Mouse (Mus musculus): ENCODE results near the gene Il17d. TPM values are rescaled to one million over a fixed set of nuclear protein-coding genes. Genes with fewer than 3 reads are reported as not detected.

The Il17d gene
- polyA plus RNA-seq, 1 experiment from 2014 or later: 1.9 TPM

- Histone ChIP-seq H3K4me3 (no peak overlapping the region), H3K9me3 (no peaks in the 10 kb centered on the region), H3K36me3 (no peaks in the 10 kb centered on the region), H3K27me3 (ENCODE audit: insufficient read depth, poor library complexity, severe bottlenecking) (peaks cover 56% of the 10 kb centered on the region), H3K4me1 (replicated peaks) (peaks cover 17% of the 10 kb centered on the region), H3K27ac (no peak overlapping the region)
- 37% methylated on average over 7 of the region's 7 CpGs for WGBS
- no peak for DNase-seq (ENCODE audit: low spot score)
Observed at GRCm38 (mm10) chr14:57527122-57527521, 2.5 kb downstream of the Il17d start.

- WGBS: 43% methylated on average over 2 of the region's 2 CpGs
Observed at GRCm38 (mm10) chr14:57527598-57527997, 3.0 kb downstream of the Il17d start.

GRCm38 (mm10) chr14:57529086-57529785, 4.7 kb downstream of the Il17d start:
- DNase-seq (ENCODE audit: low spot score): no peak
- no peaks in the 10 kb centered on the region for H3K36me3 ChIP-seq
- 60% methylated on average over 10 of the region's 10 CpGs for WGBS
- H3K9me3 ChIP-seq: no peaks in the 10 kb centered on the region
- H3K27me3 ChIP-seq (ENCODE audit: insufficient read depth, poor library complexity, severe bottlenecking): peaks cover 51% of the 10 kb centered on the region
- H3K27ac ChIP-seq: no peak overlapping the region
- peaks cover 22% of the 10 kb centered on the region for H3K4me1 ChIP-seq (replicated peaks)
- H3K4me3 ChIP-seq: no peak overlapping the region

More at GRCm38 (mm10) chr14:57527598-57527997, 3.0 kb downstream of the Il17d start:
- Histone ChIP-seq H3K4me3 (no peak overlapping the region), H3K4me1 (replicated peaks) (peaks cover 17% of the 10 kb centered on the region), H3K9me3 (no peaks in the 10 kb centered on the region), H3K27me3 (ENCODE audit: insufficient read depth, poor library complexity, severe bottlenecking) (peaks cover 57% of the 10 kb centered on the region), H3K27ac (no peak overlapping the region), H3K36me3 (no peaks in the 10 kb centered on the region)
- DNase-seq (ENCODE audit: low spot score): no peak

GRCm38 (mm10) chr14:57529786-57530515, 5.4 kb downstream of the Il17d start:
- Histone ChIP-seq H3K9me3 (no peaks in the 10 kb centered on the region), H3K36me3 (no peaks in the 10 kb centered on the region), H3K4me3 (no peak overlapping the region), H3K4me1 (replicated peaks) (peaks cover 26% of the 10 kb centered on the region), H3K27ac (no peak overlapping the region), H3K27me3 (ENCODE audit: insufficient read depth, poor library complexity, severe bottlenecking) (peaks cover 53% of the 10 kb centered on the region)
- no peak for DNase-seq (ENCODE audit: low spot score)
- 68% methylated on average over 5 of the region's 5 CpGs for WGBS

- 88% methylated on average over 3 of the region's 3 CpGs for WGBS
- DNase-seq (ENCODE audit: low spot score): no peak
- peaks cover 52% of the 10 kb centered on the region for H3K27me3 ChIP-seq (ENCODE audit: insufficient read depth, poor library complexity, severe bottlenecking)
- H3K36me3 ChIP-seq: no peaks in the 10 kb centered on the region
- no peak overlapping the region for H3K27ac ChIP-seq
- no peaks in the 10 kb centered on the region for H3K9me3 ChIP-seq
- H3K4me1 ChIP-seq (replicated peaks): peaks cover 31% of the 10 kb centered on the region
- H3K4me3 ChIP-seq: no peak overlapping the region
Observed at GRCm38 (mm10) chr14:57532577-57532976, 8.0 kb downstream of the Il17d start.

GRCm38 (mm10) chr14:57533214-57533613, 8.6 kb downstream of the Il17d start:
- Histone ChIP-seq H3K4me3 (no peak overlapping the region), H3K9me3 (no peaks in the 10 kb centered on the region), H3K4me1 (replicated peaks) (peaks cover 37% of the 10 kb centered on the region), H3K27me3 (ENCODE audit: insufficient read depth, poor library complexity, severe bottlenecking) (peaks cover 52% of the 10 kb centered on the region), H3K27ac (no peak overlapping the region), H3K36me3 (no peaks in the 10 kb centered on the region)
- DNase-seq (ENCODE audit: low spot score): peak; percentile 61
- 29% methylated on average over 3 of the region's 3 CpGs for WGBS

- Histone ChIP-seq H3K4me1 (replicated peaks) (peaks cover 41% of the 10 kb centered on the region), H3K4me3 (no peak overlapping the region), H3K27ac (no peak overlapping the region), H3K9me3 (no peaks in the 10 kb centered on the region), H3K36me3 (no peaks in the 10 kb centered on the region), H3K27me3 (ENCODE audit: insufficient read depth, poor library complexity, severe bottlenecking) (peaks cover 55% of the 10 kb centered on the region)
- 13% methylated on average over 11 of the region's 11 CpGs for WGBS
- DNase-seq (ENCODE audit: low spot score): no peak
Observed at GRCm38 (mm10) chr14:57533841-57534240, 9.3 kb downstream of the Il17d start.

- Histone ChIP-seq H3K4me1 (replicated peaks) (peaks cover 41% of the 10 kb centered on the region), H3K4me3 (no peak overlapping the region), H3K9me3 (no peaks in the 10 kb centered on the region), H3K27me3 (ENCODE audit: insufficient read depth, poor library complexity, severe bottlenecking) (peaks cover 55% of the 10 kb centered on the region), H3K36me3 (no peaks in the 10 kb centered on the region), H3K27ac (no peak overlapping the region)
- no peak for DNase-seq (ENCODE audit: low spot score)
- WGBS: 3% methylated on average over 5 of the region's 5 CpGs
Observed at GRCm38 (mm10) chr14:57534346-57534745, 9.8 kb downstream of the Il17d start.

GRCm38 (mm10) chr14:57534961-57535360, 10.4 kb downstream of the Il17d start:
- Histone ChIP-seq H3K27ac (peak overlapping the region; percentile 56; the same call in 1 of the 2 replicates), H3K36me3 (no peaks in the 10 kb centered on the region), H3K9me3 (no peaks in the 10 kb centered on the region), H3K4me3 (no peak overlapping the region), H3K27me3 (ENCODE audit: insufficient read depth, poor library complexity, severe bottlenecking) (peaks cover 55% of the 10 kb centered on the region), H3K4me1 (replicated peaks) (peaks cover 35% of the 10 kb centered on the region)
- WGBS: 8% methylated on average over 8 of the region's 8 CpGs
- DNase-seq (ENCODE audit: low spot score): no peak

GRCm38 (mm10) chr14:57535646-57536045, 11.1 kb downstream of the Il17d start:
- Histone ChIP-seq H3K4me1 (replicated peaks) (peaks cover 35% of the 10 kb centered on the region), H3K9me3 (no peaks in the 10 kb centered on the region), H3K27me3 (ENCODE audit: insufficient read depth, poor library complexity, severe bottlenecking) (peaks cover 59% of the 10 kb centered on the region), H3K27ac (no peak overlapping the region), H3K4me3 (no peak overlapping the region), H3K36me3 (no peaks in the 10 kb centered on the region)
- DNase-seq (ENCODE audit: low spot score): no peak
- 79% methylated on average over 6 of the region's 6 CpGs for WGBS

GRCm38 (mm10) chr14:57536820-57537219, 12.2 kb downstream of the Il17d start:
- Histone ChIP-seq H3K27ac (peak overlapping the region; percentile 59), H3K4me1 (replicated peaks) (peaks cover 35% of the 10 kb centered on the region), H3K27me3 (ENCODE audit: insufficient read depth, poor library complexity, severe bottlenecking) (peaks cover 71% of the 10 kb centered on the region), H3K36me3 (no peaks in the 10 kb centered on the region), H3K4me3 (no peak overlapping the region), H3K9me3 (no peaks in the 10 kb centered on the region)
- DNase-seq (ENCODE audit: low spot score): no peak
- 27% methylated on average over 9 of the region's 9 CpGs for WGBS

- Histone ChIP-seq H3K4me3 (no peak overlapping the region), H3K4me1 (replicated peaks) (peaks cover 40% of the 10 kb centered on the region), H3K9me3 (0 out of 2 replicates have a peak, but pooled peaks cover 5% of the 10 kb centered on the region), H3K27me3 (ENCODE audit: insufficient read depth, poor library complexity, severe bottlenecking) (peaks cover 75% of the 10 kb centered on the region), H3K36me3 (peaks cover 4% of the 10 kb centered on the region; the same call in 1 of the 2 replicates), H3K27ac (peak overlapping the region; percentile 59)
- DNase-seq (ENCODE audit: low spot score): peak; percentile 31
- WGBS: 9% methylated on average over 16 of the region's 16 CpGs
Observed at GRCm38 (mm10) chr14:57537261-57538015, 12.9 kb downstream of the Il17d start.

All from hindbrain, embryonic 10.5 days (tissue).